Mouse (Mus musculus): ENCODE data around the gene Lfng.
A peak's percentile ranks its signal among the peaks of the same experiment; 100 is the strongest.

The Lfng gene

DNA sequence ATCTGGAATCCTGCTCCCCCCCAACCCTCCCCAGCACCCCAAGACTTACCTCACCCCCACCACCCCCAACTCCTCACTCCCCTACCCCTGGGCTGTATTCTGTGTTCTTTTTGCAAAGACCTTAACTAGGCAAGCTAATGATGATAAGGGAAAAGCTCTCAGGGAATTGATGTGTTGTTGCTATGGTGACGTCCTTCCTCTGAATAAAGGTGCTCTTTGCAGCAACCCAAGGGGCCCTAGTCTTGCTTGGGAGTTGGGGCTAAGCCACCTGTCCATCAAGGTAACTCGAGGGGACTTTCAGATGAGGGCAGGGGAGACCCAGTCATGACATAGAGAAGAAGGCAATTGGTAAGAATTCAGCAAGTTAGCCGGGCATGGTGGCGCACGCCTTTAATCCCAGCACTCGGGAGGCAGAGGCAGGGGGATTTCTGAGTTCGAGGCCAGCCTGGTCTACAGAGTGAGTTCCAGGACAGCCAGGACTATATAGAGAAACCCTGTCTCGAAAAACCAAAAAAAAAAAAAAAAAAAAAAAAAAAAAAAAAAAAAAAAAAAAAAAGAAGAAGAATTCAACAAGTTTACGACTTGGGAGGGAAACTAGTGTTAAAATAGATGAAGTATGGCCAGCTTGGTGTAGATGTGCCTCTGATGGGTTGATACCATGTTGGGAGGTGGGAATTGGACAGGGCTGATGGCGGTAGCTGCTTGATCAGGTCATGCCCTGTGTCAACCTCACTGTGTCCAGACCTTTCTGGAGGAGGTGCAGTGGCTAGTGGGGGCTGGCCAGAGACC lies 8.4 kb downstream of the Lfng start:
- no peak for DNase-seq (ENCODE audit: extremely low spot score)

DNA sequence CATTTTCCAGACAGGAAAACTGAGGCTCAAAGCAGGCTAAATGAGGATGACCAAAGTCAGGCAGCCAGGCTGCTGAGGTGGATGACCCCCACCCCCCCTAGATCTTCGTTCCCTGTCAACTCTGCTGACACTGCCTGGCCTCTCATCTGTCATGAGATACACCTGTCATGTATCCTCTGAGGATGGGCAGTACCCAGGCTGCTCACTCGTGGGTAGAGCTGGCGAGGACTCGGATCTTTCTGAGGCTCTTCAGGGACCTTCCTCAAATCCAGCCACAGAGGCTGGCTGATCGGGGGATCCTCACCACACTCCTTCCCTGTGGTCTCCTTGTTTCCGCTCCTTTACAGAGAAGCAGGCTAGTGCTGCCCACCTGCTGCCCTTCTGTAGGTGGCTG lies 9.0 kb downstream of the Lfng start:
- no peak for DNase-seq (ENCODE audit: extremely low spot score)

GRCm38 (mm10) chr5:140616691-140617090 lies 9.6 kb downstream of the Lfng start:
- DNase-seq (ENCODE audit: extremely low spot score) = no peak

GRCm38 (mm10) chr5:140617714-140618113 lies 10.6 kb downstream of the Lfng start:
- no peak for DNase-seq (ENCODE audit: extremely low spot score)

DNA sequence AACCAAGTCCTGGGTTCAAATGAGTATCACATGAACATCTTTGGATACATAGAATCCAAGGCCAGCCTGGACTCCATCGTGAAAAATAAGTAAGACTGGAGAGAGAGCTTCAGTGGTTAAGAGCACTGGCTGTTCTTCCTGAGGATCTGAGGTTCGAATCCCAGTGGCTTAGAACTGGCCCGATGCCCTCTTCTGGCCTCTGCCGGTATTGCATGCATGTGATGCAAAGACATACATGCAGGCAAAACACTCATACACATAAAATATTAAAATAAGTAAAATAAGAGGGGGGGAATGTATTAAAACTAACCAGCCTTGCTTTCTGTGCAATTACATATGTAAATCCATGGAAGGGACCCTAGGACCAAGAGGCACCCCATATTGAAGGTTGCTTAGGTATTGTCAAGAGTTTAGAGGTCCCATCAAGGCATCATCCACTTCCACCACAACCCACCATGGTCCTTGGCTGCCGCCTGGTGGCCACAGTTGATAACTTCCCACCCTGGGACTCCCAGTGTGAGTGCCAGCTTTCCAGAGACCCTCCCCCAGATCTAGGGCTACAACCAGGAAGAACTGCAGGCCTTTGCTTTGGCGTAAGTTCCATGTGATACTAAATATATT lies 12.1 kb downstream of the Lfng start:
- DNase-seq (ENCODE audit: extremely low spot score) = peak; percentile 90

DNA sequence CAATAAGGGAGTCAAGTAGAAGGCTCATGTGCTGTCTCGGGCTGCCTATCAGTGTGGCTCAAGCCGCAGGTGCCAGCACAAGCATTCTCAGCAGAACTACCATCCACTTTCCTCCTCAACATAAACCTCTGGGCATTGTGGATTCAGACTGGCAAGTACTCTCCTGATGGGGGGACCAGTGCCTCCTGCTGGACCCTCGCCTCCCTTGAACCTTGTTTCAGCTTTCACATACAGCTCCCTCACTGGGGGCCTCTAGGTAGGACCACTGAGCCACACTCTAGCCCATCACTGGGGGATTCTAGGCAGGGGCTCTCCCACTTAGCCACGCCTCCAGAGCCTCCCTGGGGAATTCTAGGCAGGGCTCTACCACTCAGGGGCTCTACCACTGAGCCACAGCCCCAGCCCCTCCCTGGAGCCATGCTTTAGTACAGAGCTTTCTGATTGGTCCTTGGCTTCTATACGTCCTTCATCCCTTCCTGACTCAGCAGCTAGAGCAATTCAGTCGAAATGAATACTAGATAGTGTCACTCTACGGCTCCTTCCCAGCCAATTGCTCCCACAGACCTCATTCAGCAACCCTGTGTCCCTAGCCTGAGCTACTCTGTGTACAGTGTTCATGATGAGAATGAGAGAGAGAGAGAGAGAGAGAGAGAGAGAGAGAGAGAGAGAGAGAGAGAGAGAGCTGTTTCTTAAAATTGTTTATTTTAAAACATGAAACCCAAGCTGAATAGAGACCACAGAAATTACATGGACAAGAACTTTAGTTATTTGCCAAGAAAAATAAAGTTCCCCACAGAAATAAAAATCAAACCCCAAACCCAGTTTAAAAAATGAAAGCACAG lies 13.0 kb downstream of the Lfng start:
- peak; percentile 40 for DNase-seq (ENCODE audit: extremely low spot score)

GRCm38 (mm10) chr5:140621092-140621491 lies 14.0 kb downstream of the Lfng start:
- DNase-seq (ENCODE audit: extremely low spot score) = no peak

- DNase-seq (ENCODE audit: extremely low spot score) = no peak
Measured at GRCm38 (mm10) chr5:140621517-140621916, 14.4 kb downstream of the Lfng start.

DNA sequence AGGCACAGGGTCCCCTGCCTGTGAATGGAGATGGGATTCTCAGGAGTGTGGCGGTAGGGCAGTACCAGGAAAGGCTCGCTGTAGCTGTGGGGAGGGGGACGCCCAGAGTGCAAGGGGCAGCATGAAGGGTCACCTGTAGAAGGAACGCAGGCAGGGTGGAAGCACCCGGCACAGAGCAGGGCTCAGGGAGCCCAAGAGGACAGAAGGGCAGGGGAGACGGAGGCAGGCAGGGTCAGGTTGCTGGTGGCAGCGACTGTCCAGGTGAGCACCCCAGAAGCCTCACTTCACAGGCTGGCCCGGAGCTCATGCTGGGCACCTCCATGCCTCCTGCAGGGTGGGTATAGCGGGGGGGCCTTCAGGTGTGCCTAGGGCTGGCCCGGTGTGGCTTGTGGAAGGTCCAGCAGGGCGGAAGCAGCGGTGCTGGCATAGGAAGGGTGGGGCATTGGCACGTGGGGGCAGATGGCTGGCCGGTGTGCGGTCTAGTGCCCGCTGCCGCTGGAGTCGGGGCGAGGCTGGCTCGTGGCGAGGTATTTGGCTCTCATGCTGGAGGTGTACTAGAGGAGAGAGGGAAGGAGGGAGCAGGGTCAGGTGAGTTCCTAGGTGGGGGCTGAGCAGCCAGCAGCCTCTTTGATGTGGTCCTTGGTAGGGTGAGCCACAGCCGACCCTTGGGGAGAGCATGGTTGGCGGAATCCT lies 16.0 kb downstream of the Lfng start:
- DNase-seq (ENCODE audit: extremely low spot score) = no peak

- DNase-seq (ENCODE audit: extremely low spot score) = no peak
Measured at GRCm38 (mm10) chr5:140623791-140624190, 16.7 kb downstream of the Lfng start.

DNA sequence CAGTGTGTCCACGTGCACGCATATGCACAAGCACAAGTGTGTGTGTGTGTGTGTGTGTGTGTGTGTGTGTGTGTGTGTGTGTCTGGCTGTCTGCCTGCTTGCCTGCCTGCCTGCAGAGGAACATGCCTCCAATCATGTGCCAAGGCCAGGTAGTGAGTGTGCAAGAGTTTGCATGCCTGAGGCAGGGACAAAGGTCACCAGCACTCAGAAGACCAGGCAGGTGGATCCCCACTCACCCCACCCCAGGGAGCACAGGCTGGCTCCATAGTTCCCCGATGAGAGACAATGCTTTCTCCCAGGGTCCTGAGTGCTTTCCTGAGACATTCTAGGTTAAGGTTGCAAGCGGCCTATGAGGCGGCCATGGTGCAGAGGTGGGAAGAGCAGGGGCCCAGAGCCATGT lies 17.1 kb downstream of the Lfng start:
- DNase-seq (ENCODE audit: extremely low spot score) = no peak

DNA sequence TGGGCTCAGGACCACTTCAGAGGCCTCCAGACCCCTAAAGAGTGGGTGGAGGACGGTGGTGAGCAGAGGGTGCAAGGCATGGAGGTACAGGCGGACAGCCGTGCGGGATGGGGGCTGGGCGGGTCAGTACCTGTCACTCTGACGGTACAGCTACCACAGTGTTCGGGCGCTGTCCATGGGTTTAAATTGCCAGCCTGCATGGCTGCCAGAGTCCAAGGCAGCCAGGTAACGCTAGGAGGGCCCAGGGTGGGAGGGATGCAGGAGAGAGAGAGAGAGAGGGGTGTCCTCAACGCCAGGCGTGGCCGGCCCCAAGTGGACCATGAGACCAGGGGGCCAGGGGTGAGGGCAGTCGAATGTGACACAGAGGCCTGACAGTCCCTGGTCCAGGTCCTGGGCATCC lies 17.8 kb downstream of the Lfng start:
- DNase-seq (ENCODE audit: extremely low spot score) = no peak

DNA sequence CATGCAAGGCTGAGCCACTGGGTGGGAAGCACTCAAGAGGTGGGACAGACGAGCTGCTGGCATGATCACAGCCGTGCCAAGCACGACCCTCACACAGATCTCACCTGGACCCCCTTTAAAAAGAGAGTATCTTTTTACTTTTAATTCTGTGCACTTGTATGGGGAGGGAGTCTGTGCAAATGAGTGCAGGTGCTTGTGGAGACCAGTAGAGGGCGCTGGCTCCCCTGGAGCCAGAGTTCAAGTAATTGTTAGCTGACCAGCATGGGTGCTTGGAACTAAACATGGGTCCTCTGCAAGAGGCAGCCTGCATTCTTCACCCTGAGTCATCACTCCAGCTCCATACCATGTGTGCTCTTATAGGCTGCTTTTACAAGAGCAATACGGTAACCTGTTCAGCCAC lies 20.5 kb downstream of the Lfng start:
- DNase-seq (ENCODE audit: extremely low spot score) = no peak

DNA sequence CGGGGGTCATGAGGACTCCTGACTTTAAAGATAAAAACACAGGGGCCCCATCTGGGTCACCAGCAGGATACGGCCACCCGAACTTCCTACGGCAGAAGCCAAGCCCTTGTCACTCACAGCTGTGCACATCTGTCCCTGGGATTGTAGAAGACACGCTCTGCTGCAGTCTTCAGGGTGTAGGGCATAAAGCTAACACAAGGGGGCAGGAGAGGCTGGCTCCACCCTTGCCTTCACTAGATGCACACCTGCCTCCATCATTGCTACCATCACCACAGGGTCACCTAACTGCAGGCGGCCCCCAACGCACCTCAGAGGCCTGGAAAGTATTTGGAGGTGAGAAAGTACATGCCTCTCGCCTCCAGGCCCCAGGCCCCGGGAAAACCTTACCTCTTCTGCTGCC lies 21.9 kb downstream of the Lfng start:
- DNase-seq (ENCODE audit: extremely low spot score) = no peak

DNA sequence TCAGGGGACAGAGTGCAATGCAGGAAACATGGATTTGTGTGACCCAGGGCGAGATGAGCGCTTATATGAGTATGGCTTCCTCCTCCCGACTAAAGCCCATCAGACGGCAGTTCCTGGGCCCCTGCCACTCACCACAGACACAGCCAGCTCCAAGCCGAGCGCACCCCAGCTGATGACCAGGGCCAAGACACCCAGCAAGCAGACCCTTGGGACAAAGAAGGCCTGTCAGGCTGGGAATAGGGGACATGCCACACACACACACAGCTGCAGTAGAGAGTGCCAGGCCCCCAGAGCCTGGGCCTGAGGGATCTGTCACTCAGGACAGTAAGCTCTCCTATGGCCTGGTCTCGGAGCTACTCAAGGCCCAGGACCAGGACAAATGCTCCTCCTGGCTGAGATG lies 26.3 kb downstream of the Lfng start:
- no peak for DNase-seq (ENCODE audit: extremely low spot score)

GRCm38 (mm10) chr5:140634798-140635722 lies 27.9 kb downstream of the Lfng start:
- DNase-seq (ENCODE audit: extremely low spot score) = no peak

- no peak for DNase-seq (ENCODE audit: extremely low spot score)
Measured at GRCm38 (mm10) chr5:140636316-140637057, 29.4 kb downstream of the Lfng start.

DNA sequence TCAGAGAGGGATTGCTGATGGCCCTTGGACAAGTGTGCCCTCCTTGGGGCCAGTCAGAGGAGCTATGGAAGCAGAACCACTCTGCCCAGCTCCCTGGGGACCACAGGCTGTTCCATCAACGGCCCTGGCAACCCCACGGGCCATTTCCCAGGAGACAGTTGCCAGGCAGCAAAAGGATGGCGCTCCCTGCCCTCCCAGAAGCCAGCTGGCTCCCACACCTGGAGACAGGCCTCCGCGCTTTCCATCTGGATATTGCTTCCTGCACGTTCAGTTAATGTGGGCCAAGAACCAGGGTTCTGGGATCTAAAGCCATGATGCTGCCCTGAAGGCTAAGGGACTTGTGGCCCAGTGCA lies 29.9 kb downstream of the Lfng start:
- DNase-seq (ENCODE audit: extremely low spot score) = no peak

DNA sequence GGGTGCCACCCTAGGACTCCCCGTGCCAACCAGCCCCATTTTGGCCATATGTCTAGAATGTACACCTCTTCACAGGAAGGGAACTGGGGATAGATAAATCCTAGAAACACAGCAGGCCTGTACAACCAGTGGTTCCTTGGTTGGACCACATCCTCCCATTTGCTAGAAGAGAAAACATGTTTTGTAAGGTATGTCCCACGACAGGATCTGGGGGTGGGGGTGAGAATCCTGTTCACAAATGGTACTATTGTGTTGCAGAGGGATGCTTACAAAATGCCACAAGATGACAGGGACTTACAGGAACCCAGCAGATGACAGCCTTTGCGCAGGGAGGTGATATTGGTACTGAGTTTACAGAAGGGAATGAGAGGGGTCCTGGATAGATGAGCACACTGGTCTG lies 30.9 kb downstream of the Lfng start:
- DNase-seq (ENCODE audit: extremely low spot score) = no peak

GRCm38 (mm10) chr5:140638484-140638883 lies 31.4 kb downstream of the Lfng start:
- DNase-seq (ENCODE audit: extremely low spot score) = no peak

Data from embryo, embryonic 9.5 days (tissue).